Mouse (Mus musculus) stomach, postnatal 0 days (tissue): ENCODE data around the gene Plekhg6. TPM values are rescaled to one million over a fixed set of nuclear protein-coding genes. Genes with fewer than 3 reads are reported as not detected.

Experiments
- ATAC-seq: fragments of 200-750 bp; cut with Nextera tagmentation; 2 replicates; pipeline ENCODE4 v1.8.0; 2017; ENCODE audit not compliant: low FRiP score, low TSS enrichment
- DNase-seq: peaks from one replicate; pipeline ENCODE4 v3.0.0-alpha.2; 2016; ENCODE audit warnings: low spot score
- H3K27ac ChIP-seq: fragments of 300-500 bp; sonication (generic); replicated peaks from 2 replicates; pipeline ENCODE4 v1.5.1; 2014; ENCODE audit warnings: mild to moderate bottlenecking, control low read depth
- H3K27me3 ChIP-seq: fragments of 300-500 bp; sonication (generic); 2 replicates; pipeline ENCODE4 v1.6.1; 2014; ENCODE audit warnings: low read length; ENCODE audit not compliant: control insufficient read depth, insufficient read depth
- H3K36me3 ChIP-seq: fragments of 300-500 bp; sonication (generic); 2 replicates; pipeline ENCODE4 v1.6.1; 2014; ENCODE audit warnings: low read length, mixed read lengths; ENCODE audit not compliant: control insufficient read depth, insufficient read depth
- H3K4me1 ChIP-seq: fragments of 300-500 bp; sonication (generic); replicated peaks from 2 replicates; pipeline ENCODE4 v1.6.1; 2014; ENCODE audit warnings: antibody characterized with exemption; ENCODE audit not compliant: control insufficient read depth, insufficient read depth
- H3K4me2 ChIP-seq: fragments of 300-500 bp; sonication (generic); replicated peaks from 2 replicates; pipeline ENCODE4 v1.6.1; 2014; ENCODE audit warnings: low read depth, mild to moderate bottlenecking, control low read depth, moderate library complexity
- H3K4me3 ChIP-seq: fragments of 300-500 bp; sonication (generic); 2 replicates; pipeline ENCODE4 v1.5.1; 2014; ENCODE audit warnings: low read depth, low read length, control low read depth
- H3K9ac ChIP-seq: fragments of 300-500 bp; sonication (generic); 2 replicates; pipeline ENCODE4 v1.6.1; 2014; ENCODE audit warnings: mild to moderate bottlenecking, low read length, control low read depth, mixed read lengths
- H3K9me3 ChIP-seq: fragments of 300-500 bp; sonication (generic); 2 replicates; pipeline ENCODE4 v1.6.1; 2016; ENCODE audit warnings: low read length; ENCODE audit not compliant: control insufficient read depth
- CTCF ChIP-seq: IDR thresholded peaks from 2 replicates; pipeline ENCODE4 v1.5.1; 2016; ENCODE audit warnings: antibody characterized with exemption, low read depth, mild to moderate bottlenecking, moderate library complexity
- EP300 ChIP-seq: optimal IDR thresholded peaks from 2 replicates; pipeline ENCODE3; 2016; ENCODE audit warnings: antibody characterized with exemption
- WGBS: fragments of 180-500 bp; shearing (Covaris S2); extraction: QIAGEN DNeasy Blood & Tissue Kit; methylation state at CpG from one replicate; pipeline ENCODE4 v1.1.7; 2014; 5-methylcytosine and 5-hydroxymethylcytosine counted together
- polyA plus RNA-seq: library from polyadenylated mRNA; unstranded; fragments of >200 nt; fragmentation: Nextera tagmentation; extraction: Ambion mirVana; gene quantifications from 2 replicates; pipeline ENCODE4 v1.2.1, GENCODE M21; 2015

Plekhg6 gene
- polyA plus RNA-seq, 1 experiment from 2014 or later, result 6.3 TPM

GRCm38 (mm10) chr6:125349575-125350230, 30.9 kb downstream of the Plekhg6 start:
- ATAC-seq, result peak; percentile 84
- 0% methylated on average over 27 of the region's 27 CpGs for WGBS
- H3K4me1 ChIP-seq, result peaks cover 23% of the 10 kb centered on the region

GRCm38 (mm10) chr6:125348721-125349574, 31.6 kb downstream of the Plekhg6 start, which contains the start of gene Tnfrsf1a:
Gene Tnfrsf1a (plus strand): TSS chr6:125349362.
- Histone ChIP-seq H3K4me3 (peak within 1 kb of the TSS; percentile 83), H3K4me1 (peaks cover 18% of the 10 kb centered on the region), H3K36me3 (0 out of 2 replicates have a peak, but pooled peaks cover 4% of the 10 kb centered on the region), H3K27ac (peak within 1 kb of the TSS; percentile 96), H3K4me2 (peak within 1 kb of the TSS; percentile 93), H3K27me3 (no peaks in the 10 kb centered on the region), H3K9ac (peak within 1 kb of the TSS; percentile 94), H3K9me3 (no peaks in the 10 kb centered on the region)
- DNase-seq, result no peak
- TF ChIP-seq EP300 (no peak), CTCF (no peak)
- WGBS, result 10% methylated on average over 22 of the region's 22 CpGs
- peak; percentile 6; the same call in 1 of the 2 replicates for ATAC-seq

More at GRCm38 (mm10) chr6:125349575-125350230, 30.9 kb downstream of the Plekhg6 start:
- peak overlapping the region; percentile 96 for H3K27ac ChIP-seq
- peak; percentile 80 for DNase-seq
- TF ChIP-seq CTCF (no peak), EP300 (peak; percentile 33)
- H3K36me3 ChIP-seq, result 0 out of 2 replicates have a peak, but pooled peaks cover 4% of the 10 kb centered on the region
- H3K4me2 ChIP-seq, result peak overlapping the region; percentile 93
- no peaks in the 10 kb centered on the region for H3K9me3 ChIP-seq
- no peaks in the 10 kb centered on the region for H3K27me3 ChIP-seq
- peak overlapping the region; percentile 83 for H3K4me3 ChIP-seq
- H3K9ac ChIP-seq, result peak overlapping the region; percentile 94

- peak overlapping the region; percentile 8; the same call in 1 of the 2 replicates for H3K27ac ChIP-seq
- ATAC-seq, result no peak
Measured at GRCm38 (mm10) chr6:125346029-125346428, 34.6 kb downstream of the Plekhg6 start.

GRCm38 (mm10) chr6:125345625-125346024, 35.0 kb downstream of the Plekhg6 start:
- H3K9me3 ChIP-seq, result no peaks in the 10 kb centered on the region
- peaks cover 10% of the 10 kb centered on the region for H3K4me1 ChIP-seq
- no peak overlapping the region for H3K9ac ChIP-seq
- H3K36me3 ChIP-seq, result no peaks in the 10 kb centered on the region
- 0 out of 2 replicates have a peak, but pooled peaks have one; percentile 19 for ATAC-seq
- no peaks in the 10 kb centered on the region for H3K27me3 ChIP-seq
- H3K4me3 ChIP-seq, result no peak overlapping the region
- DNase-seq, result no peak
- no peak overlapping the region for H3K4me2 ChIP-seq
- peak overlapping the region; percentile 8; the same call in 1 of the 2 replicates for H3K27ac ChIP-seq
- TF ChIP-seq CTCF (no peak), EP300 (no peak)
- WGBS, result 70% methylated on average over 1 of the region's 1 CpGs

More at GRCm38 (mm10) chr6:125346029-125346428, 34.6 kb downstream of the Plekhg6 start:
- Histone ChIP-seq H3K4me1 (peaks cover 10% of the 10 kb centered on the region), H3K9me3 (no peaks in the 10 kb centered on the region), H3K36me3 (no peaks in the 10 kb centered on the region), H3K4me3 (no peak overlapping the region), H3K9ac (no peak overlapping the region), H3K4me2 (no peak overlapping the region), H3K27me3 (no peaks in the 10 kb centered on the region)
- 54% methylated on average over 2 of the region's 2 CpGs for WGBS
- no peak for DNase-seq
- no peak for TF ChIP-seq CTCF
- no peak for TF ChIP-seq EP300

GRCm38 (mm10) chr6:125344866-125345265, 35.7 kb downstream of the Plekhg6 start:
- no peak for TF ChIP-seq CTCF
- no peak for TF ChIP-seq EP300
- no peaks in the 10 kb centered on the region for H3K36me3 ChIP-seq
- WGBS, result 51% methylated on average over 4 of the region's 4 CpGs
- no peak overlapping the region for H3K4me3 ChIP-seq
- H3K9me3 ChIP-seq, result no peaks in the 10 kb centered on the region
- H3K27ac ChIP-seq, result peak overlapping the region; percentile 61
- no peak overlapping the region for H3K4me2 ChIP-seq
- H3K4me1 ChIP-seq, result peaks cover 10% of the 10 kb centered on the region
- no peak for ATAC-seq
- H3K9ac ChIP-seq, result no peak overlapping the region
- no peak for DNase-seq
- no peaks in the 10 kb centered on the region for H3K27me3 ChIP-seq
